Mouse (Mus musculus): ENCODE results near the gene Nudcd3. TPM values are rescaled to one million over a fixed set of nuclear protein-coding genes. Genes with fewer than 3 reads are reported as not detected.

Gene Nudcd3
- polyA plus RNA-seq (2021), result 48.9 TPM

- TF ChIP-seq CTCF (IDR thresholded peaks at IDR 0.05), result no peak
- in situ Hi-C loops (cut with MboI; ENCODE audit: low pct_unique_long_range_greater_than_20kb), result no loop called here
- ChIA-PET CTCF (no interaction called here), POLR2A (interaction anchor here (0.6 kb wide), 1 partner anchor 81 kb away, joined by 3 read pairs; no protein-coding TSS in a partner anchor)
- H3K27me3 ChIP-seq, result peaks cover 3% of the 10 kb centered on the region
- DNase-seq (ENCODE audit: low read depth, low spot score), result peak; percentile 75
- peak; percentile 61 for ATAC-seq
Measured at GRCm38 (mm10) chr11:6200087-6200569, at the start of gene Nudcd3. Gene Nudcd3 (minus strand): TSS chr11:6200415.

- CTCF ChIA-PET, result no interaction called here
- DNase-seq (ENCODE audit: low read depth, low spot score) (no peak), ATAC-seq (no peak)
- POLR2A ChIA-PET, result no interaction called here
- H3K27me3 ChIP-seq, result no peaks in the 10 kb centered on the region
- in situ Hi-C loops (cut with MboI; ENCODE audit: low pct_unique_long_range_greater_than_20kb), result no loop called here
- TF ChIP-seq CTCF (IDR thresholded peaks at IDR 0.05), result no peak
Measured at GRCm38 (mm10) chr11:6244707-6245106, 44.5 kb upstream of the Nudcd3 start.

- TF ChIP-seq CTCF (IDR thresholded peaks at IDR 0.05), result no peak
- POLR2A ChIA-PET, result interaction anchor here (0.7 kb wide), 1 partner anchor 1122 kb away, joined by 5 read pairs; no protein-coding TSS in a partner anchor
- CTCF ChIA-PET, result no interaction called here
- in situ Hi-C loops (cut with MboI; ENCODE audit: low pct_unique_long_range_greater_than_20kb), result no loop called here
- no peak for DNase-seq (ENCODE audit: low read depth, low spot score)
- peaks cover 17% of the 10 kb centered on the region for H3K27me3 ChIP-seq
- ATAC-seq, result no peak
Measured at GRCm38 (mm10) chr11:6233025-6233424, 32.8 kb upstream of the Nudcd3 start.

GRCm38 (mm10) chr11:6230012-6230411 is 29.8 kb upstream of the Nudcd3 start, which contains the start of gene Npc1l1:
Gene Npc1l1 (minus strand): TSS chr11:6230143.
- ATAC-seq (no peak), DNase-seq (ENCODE audit: low read depth, low spot score) (no peak)
- in situ Hi-C loops (cut with MboI; ENCODE audit: low pct_unique_long_range_greater_than_20kb), result no loop called here
- H3K27me3 ChIP-seq, result peaks cover 44% of the 10 kb centered on the region
- ChIA-PET CTCF (no interaction called here), POLR2A (interaction anchor here (0.5 kb wide), 2 partner anchors 27 to 43 kb away, joined by 3 to 4 read pairs; no protein-coding TSS in a partner anchor)
- TF ChIP-seq CTCF (IDR thresholded peaks at IDR 0.05), result no peak

- CTCF ChIA-PET, result no interaction called here
- TF ChIP-seq CTCF (IDR thresholded peaks at IDR 0.05), result no peak
- in situ Hi-C loops (cut with MboI; ENCODE audit: low pct_unique_long_range_greater_than_20kb), result no loop called here
- POLR2A ChIA-PET, result interaction anchor here (1.3 kb wide), 1 partner anchor 16 kb away, joined by 4 read pairs; no protein-coding TSS in a partner anchor
- H3K27me3 ChIP-seq, result peaks cover 45% of the 10 kb centered on the region
- DNase-seq (ENCODE audit: low read depth, low spot score), result no peak
- ATAC-seq, result no peak
Measured at GRCm38 (mm10) chr11:6224541-6225229, 24.5 kb upstream of the Nudcd3 start.

- ATAC-seq, result no peak
- H3K27me3 ChIP-seq, result peaks cover 34% of the 10 kb centered on the region
- no peak for TF ChIP-seq CTCF (IDR thresholded peaks at IDR 0.05)
- DNase-seq (ENCODE audit: low read depth, low spot score), result no peak
- ChIA-PET POLR2A (no interaction called here), CTCF (no interaction called here)
- in situ Hi-C loops (cut with MboI; ENCODE audit: low pct_unique_long_range_greater_than_20kb), result no loop called here
Measured at GRCm38 (mm10) chr11:6222187-6222586, 22.0 kb upstream of the Nudcd3 start.

- H3K27me3 ChIP-seq, result peaks cover 20% of the 10 kb centered on the region
- DNase-seq (ENCODE audit: low read depth, low spot score), result no peak
- in situ Hi-C loops (cut with MboI; ENCODE audit: low pct_unique_long_range_greater_than_20kb), result no loop called here
- peak; percentile 37 for ATAC-seq
- no peak for TF ChIP-seq CTCF (IDR thresholded peaks at IDR 0.05)
- CTCF ChIA-PET, result no interaction called here
- POLR2A ChIA-PET, result no interaction called here
Measured at GRCm38 (mm10) chr11:6219967-6220366, 19.8 kb upstream of the Nudcd3 start.

GRCm38 (mm10) chr11:6218189-6218896 is 18.1 kb upstream of the Nudcd3 start:
- ChIA-PET CTCF (no interaction called here), POLR2A (no interaction called here)
- DNase-seq (ENCODE audit: low read depth, low spot score), result no peak
- in situ Hi-C loops (cut with MboI; ENCODE audit: low pct_unique_long_range_greater_than_20kb), result no loop called here
- no peak for TF ChIP-seq CTCF (IDR thresholded peaks at IDR 0.05)
- H3K27me3 ChIP-seq, result peaks cover 12% of the 10 kb centered on the region
- ATAC-seq, result no peak

GRCm38 (mm10) chr11:6216834-6217233 is 16.6 kb upstream of the Nudcd3 start:
- POLR2A ChIA-PET, result no interaction called here
- CTCF ChIA-PET, result no interaction called here
- no peak for DNase-seq (ENCODE audit: low read depth, low spot score)
- TF ChIP-seq CTCF (IDR thresholded peaks at IDR 0.05), result no peak
- no peak for ATAC-seq
- in situ Hi-C loops (cut with MboI; ENCODE audit: low pct_unique_long_range_greater_than_20kb), result no loop called here
- peaks cover 14% of the 10 kb centered on the region for H3K27me3 ChIP-seq

GRCm38 (mm10) chr11:6208158-6208557 is 7.9 kb upstream of the Nudcd3 start:
- in situ Hi-C loops (cut with MboI; ENCODE audit: low pct_unique_long_range_greater_than_20kb), result no loop called here
- ATAC-seq, result no peak
- POLR2A ChIA-PET, result interaction anchor here (0.9 kb wide), 1 partner anchor 16 kb away, joined by 4 read pairs; no protein-coding TSS in a partner anchor
- DNase-seq (ENCODE audit: low read depth, low spot score), result no peak
- CTCF ChIA-PET, result no interaction called here
- TF ChIP-seq CTCF (IDR thresholded peaks at IDR 0.05), result no peak
- H3K27me3 ChIP-seq, result peaks cover 17% of the 10 kb centered on the region

GRCm38 (mm10) chr11:6207090-6207489 is 6.9 kb upstream of the Nudcd3 start:
- TF ChIP-seq CTCF (IDR thresholded peaks at IDR 0.05), result no peak
- H3K27me3 ChIP-seq, result peaks cover 17% of the 10 kb centered on the region
- ATAC-seq, result no peak
- ChIA-PET CTCF (no interaction called here), POLR2A (no interaction called here)
- in situ Hi-C loops (cut with MboI; ENCODE audit: low pct_unique_long_range_greater_than_20kb), result no loop called here
- DNase-seq (ENCODE audit: low read depth, low spot score), result no peak
